Mouse (Mus musculus): ENCODE data around the gene Tymp.

The Tymp gene

DNA sequence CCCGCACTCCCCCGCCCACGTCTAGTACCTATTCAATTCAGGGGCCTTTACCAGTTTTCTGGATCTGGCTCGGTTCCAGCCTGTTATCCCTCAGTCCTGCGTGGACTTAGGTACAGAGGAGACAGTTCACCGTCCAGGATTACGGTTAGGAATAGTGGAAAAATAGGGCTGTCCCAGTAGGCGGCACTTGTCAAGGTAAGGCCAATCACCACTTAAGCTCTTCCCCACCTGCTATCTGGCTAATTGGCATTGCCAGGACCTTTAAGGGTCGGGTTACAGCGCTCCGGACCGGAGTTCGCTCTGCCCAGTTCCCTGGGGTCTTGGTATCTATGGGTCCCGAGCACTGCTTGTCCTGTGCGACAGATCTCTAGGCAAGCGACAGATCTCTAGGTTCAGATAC, at the start of gene Tymp:
Gene Tymp (minus strand): TSS at position 83 of the 400 bp plus-strand sequence.
- no peak for DNase-seq (ENCODE audit: low spot score)

- no peak for DNase-seq (ENCODE audit: low spot score)
Observed at GRCm38 (mm10) chr15:89425711-89426121, 48.9 kb upstream of the Tymp start, which contains the start of gene Cpt1b. Gene Cpt1b, minus strand, starts transcription at chr15:89425863.

DNA sequence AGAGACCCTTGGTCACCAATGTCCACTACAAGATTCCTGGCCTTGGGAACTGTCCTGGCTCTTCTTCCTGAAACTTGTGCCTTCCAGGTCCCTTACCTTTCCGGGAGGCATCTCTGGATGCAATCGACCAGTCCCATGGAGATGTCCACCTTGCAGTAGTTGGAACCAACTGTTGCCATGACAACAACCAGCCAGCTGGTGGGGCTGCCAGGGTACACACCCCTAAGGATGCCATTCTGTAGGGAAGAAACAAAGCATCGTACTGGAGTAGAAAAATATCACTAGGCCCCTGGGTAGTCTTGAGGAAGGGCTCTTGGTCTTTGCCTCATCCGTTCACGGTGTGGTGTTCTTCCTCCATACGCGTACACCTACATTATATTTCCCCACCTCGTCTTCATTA, 47.8 kb upstream of the Tymp start:
- no peak for DNase-seq (ENCODE audit: low spot score)

GRCm38 (mm10) chr15:89421938-89422337, 45.1 kb upstream of the Tymp start:
- DNase-seq (ENCODE audit: low spot score) = no peak

- no peak for DNase-seq (ENCODE audit: low spot score)
Observed at GRCm38 (mm10) chr15:89415282-89415681, 38.4 kb upstream of the Tymp start.

DNA sequence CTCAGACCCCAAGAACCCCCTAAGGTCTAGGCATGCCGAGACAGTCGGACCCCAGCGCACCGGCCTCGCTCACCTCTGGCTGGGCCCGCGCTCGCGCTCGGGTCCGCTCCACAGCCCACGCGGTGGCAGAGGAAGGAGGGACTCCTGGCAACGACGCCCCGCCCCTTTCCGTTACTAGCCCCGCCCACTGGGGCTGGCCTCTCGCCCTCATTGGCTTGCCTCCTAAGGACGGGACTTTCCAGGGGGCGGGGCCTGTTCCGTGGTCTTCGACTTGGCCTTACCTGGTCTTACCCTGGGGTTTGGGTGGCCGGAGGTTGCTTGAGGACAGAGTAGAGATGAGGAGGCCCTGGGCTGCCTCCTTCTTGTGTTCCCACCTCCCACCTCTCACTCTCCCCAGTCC, 33.3 kb upstream of the Tymp start, which contains the start of gene Syce3:
Gene Syce3 (minus strand): TSS at position 386 of the 400 bp plus-strand sequence.
- no peak for DNase-seq (ENCODE audit: low spot score)

GRCm38 (mm10) chr15:89406691-89407090, 29.9 kb upstream of the Tymp start:
- no peak for DNase-seq (ENCODE audit: low spot score)

GRCm38 (mm10) chr15:89404831-89405623, 28.2 kb upstream of the Tymp start:
- no peak for DNase-seq (ENCODE audit: low spot score)

GRCm38 (mm10) chr15:89402471-89402870, 25.6 kb upstream of the Tymp start:
- no peak for DNase-seq (ENCODE audit: low spot score)

GRCm38 (mm10) chr15:89399716-89400115, 22.9 kb upstream of the Tymp start:
- DNase-seq (ENCODE audit: low spot score) = no peak

GRCm38 (mm10) chr15:89398146-89398545, 21.3 kb upstream of the Tymp start:
- DNase-seq (ENCODE audit: low spot score) = no peak

GRCm38 (mm10) chr15:89396883-89397282, 20.0 kb upstream of the Tymp start:
- DNase-seq (ENCODE audit: low spot score) = no peak

DNA sequence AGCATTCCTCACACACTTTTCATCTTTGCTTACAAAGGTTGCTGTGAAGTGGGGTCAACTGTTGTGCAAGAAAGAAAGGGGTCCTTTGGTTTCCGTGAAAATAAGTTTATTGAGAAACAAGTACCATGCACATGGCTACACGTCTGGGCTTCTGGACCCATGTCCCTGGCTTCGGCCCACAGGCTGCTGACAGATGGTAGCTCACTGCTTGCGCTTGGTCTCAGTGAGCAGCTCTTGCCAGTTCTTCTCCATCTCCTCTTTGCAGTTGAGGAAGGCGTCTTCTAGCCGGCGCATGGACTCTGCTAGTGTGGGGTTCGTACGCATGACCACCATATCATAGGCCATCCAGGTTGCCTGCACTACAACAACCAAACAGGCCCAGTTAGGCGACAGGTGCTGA, 13.2 kb upstream of the Tymp start:
- no peak for DNase-seq (ENCODE audit: low spot score)

- DNase-seq (ENCODE audit: low spot score) = no peak
Observed at GRCm38 (mm10) chr15:89387127-89387526, 10.3 kb upstream of the Tymp start.

- DNase-seq (ENCODE audit: low spot score) = no peak
Observed at GRCm38 (mm10) chr15:89384617-89385016, 7.8 kb upstream of the Tymp start, which contains the start of gene Klhdc7b. Gene Klhdc7b, plus strand, starts transcription at chr15:89384917.

- no peak for DNase-seq (ENCODE audit: low spot score)
Observed at GRCm38 (mm10) chr15:89379429-89379828, 2.6 kb upstream of the Tymp start.

- no peak for DNase-seq (ENCODE audit: low spot score)
Observed at GRCm38 (mm10) chr15:89378831-89379401, 2.1 kb upstream of the Tymp start, which contains the start of gene Odf3b. Gene Odf3b, minus strand, starts transcription at chr15:89379282.

GRCm38 (mm10) chr15:89377938-89378828, 1.3 kb upstream of the Tymp start:
- no peak for DNase-seq (ENCODE audit: low spot score)

DNA sequence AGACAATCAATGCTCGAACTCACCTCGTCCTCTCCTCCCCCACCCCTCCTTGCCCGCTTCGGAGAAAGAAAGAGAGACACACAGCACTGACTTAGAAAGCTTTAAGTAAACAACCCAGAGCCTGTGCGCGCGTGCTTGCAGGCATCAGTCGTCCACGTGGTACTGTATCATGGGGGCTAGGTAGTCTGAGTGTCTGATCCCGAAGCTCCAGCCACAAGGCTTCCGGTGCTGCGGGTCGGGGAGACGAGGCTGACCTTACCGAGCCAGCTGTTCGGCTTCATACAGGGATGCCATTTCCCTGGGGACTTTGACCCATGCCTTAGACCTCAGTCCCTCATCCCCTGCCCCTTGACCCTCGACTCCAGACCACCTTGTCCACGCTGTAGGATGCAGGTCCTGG, 523 bp upstream of the Tymp start:
- DNase-seq (ENCODE audit: low spot score) = no peak

DNA sequence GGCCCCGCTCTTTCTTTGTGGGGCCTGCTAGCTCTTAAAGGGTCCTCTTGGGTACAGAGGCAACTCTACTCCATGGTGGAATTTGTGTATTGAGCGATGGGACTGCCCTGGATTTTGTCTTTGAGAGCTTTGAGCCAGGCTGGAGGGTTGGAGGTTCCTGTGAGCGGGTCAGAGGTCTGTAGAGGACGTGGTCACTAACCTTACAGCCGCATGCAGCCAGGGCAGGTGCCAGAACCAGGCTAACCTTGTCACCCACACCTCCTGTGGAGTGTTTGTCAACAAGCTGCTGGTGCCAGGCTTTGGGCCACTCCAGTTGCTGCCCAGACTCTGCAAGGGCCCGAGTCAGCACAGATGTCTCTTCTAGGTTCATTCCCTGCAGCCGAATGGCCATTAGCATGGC, 799 bp downstream of the Tymp start:
- no peak for DNase-seq (ENCODE audit: low spot score)

DNA sequence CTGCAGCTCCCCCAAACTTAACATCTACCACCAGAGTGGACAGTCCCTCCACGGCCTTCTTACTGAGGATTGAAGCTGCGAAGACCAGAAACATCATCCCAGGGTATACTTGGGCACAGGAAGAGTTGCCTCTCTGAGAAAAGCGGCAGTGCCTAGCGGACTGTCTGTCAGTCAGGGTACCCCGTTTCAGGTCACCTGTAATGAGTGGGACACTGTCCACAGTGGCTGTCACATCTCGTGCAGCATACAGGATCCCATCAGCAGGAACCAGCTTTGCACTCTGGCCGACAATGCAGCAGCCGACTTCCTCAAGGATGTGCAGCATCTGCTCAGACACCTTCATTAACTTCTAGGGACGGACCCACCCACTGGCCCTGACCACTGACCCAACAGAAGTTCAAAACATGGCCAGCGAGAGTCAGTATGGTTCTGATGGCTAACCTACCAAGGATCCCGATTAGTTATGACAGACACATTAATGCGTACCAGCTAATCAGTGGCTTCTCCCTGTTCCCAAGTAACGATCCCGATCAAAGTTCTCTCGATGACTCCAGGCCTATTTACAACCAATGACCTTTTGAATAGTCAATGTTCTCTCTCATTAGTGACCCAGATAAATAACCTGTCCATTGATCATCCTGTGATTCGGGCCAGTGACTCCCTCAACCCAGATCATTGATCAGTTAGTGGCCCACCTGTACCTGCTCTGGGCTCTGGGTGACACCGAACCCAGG, 1.9 kb downstream of the Tymp start:
- no peak for DNase-seq (ENCODE audit: low spot score)

DNA sequence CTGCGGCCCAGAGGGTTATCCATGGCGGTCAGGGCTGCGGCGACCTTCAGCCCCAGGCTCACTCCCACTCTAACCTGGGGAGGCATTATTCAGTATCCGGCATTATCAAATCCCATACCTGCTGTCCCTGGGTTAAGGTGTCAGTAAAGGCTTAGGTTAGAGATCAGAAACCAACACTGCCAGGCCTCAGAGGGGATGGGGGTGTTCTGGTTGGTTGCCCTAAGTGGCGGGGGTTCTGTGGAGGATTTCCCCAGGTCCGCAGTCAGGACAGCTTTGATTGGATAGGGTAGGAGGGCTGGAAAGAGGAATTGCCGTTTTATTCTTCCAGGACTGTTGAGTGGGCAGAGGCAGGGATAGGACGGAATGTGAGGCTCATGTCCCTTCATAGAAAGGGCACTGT, 2.5 kb downstream of the Tymp start:
- no peak for DNase-seq (ENCODE audit: low spot score)

Measured in ovary, postnatal 36 days (tissue).